Mouse (Mus musculus): ENCODE data around the gene R3hdm4. TPM values are rescaled to one million over a fixed set of nuclear protein-coding genes. Genes with fewer than 3 reads are reported as not detected.

R3hdm4 gene
- polyA plus RNA-seq, 1 experiment from 2014 or later = 131 TPM

- no peak overlapping the region for H3K4me2 ChIP-seq (replicated peaks; ENCODE audit: low read depth, low read length)
- 77% methylated on average over 10 of the region's 10 CpGs for WGBS
- H3K9me3 ChIP-seq (ENCODE audit: control insufficient read depth, low read length) = no peaks in the 10 kb centered on the region
- no peak overlapping the region for H3K4me3 ChIP-seq (ENCODE audit: low read depth, low read length)
- H3K27ac ChIP-seq (ENCODE audit: low read depth, low read length) = no peak overlapping the region
- H3K4me1 ChIP-seq (replicated peaks; ENCODE audit: control insufficient read depth, insufficient read depth, low read length) = peaks cover 11% of the 10 kb centered on the region; the same call in 1 of the 2 replicates
- DNase-seq (ENCODE audit: low spot score) (no peak), ATAC-seq (ENCODE audit: low FRiP score) (no peak)
- H3K36me3 ChIP-seq (ENCODE audit: control insufficient read depth, insufficient read depth, low read length) = peaks cover 4% of the 10 kb centered on the region; the same call in 1 of the 2 replicates
- H3K27me3 ChIP-seq (ENCODE audit: control insufficient read depth, insufficient read depth, low read length) = no peaks in the 10 kb centered on the region
- H3K9ac ChIP-seq (ENCODE audit: low read depth, low read length) = no peak overlapping the region
Observed at GRCm38 (mm10) chr10:79936284-79936910, 15.4 kb upstream of the R3hdm4 start.

GRCm38 (mm10) chr10:79934794-79935569 lies 14.0 kb upstream of the R3hdm4 start:
- no peak overlapping the region for H3K27ac ChIP-seq (ENCODE audit: low read depth, low read length)
- no peaks in the 10 kb centered on the region for H3K9me3 ChIP-seq (ENCODE audit: control insufficient read depth, low read length)
- H3K4me1 ChIP-seq (replicated peaks; ENCODE audit: control insufficient read depth, insufficient read depth, low read length) = peaks cover 17% of the 10 kb centered on the region; the same call in 1 of the 2 replicates
- no peaks in the 10 kb centered on the region for H3K27me3 ChIP-seq (ENCODE audit: control insufficient read depth, insufficient read depth, low read length)
- ATAC-seq (ENCODE audit: low FRiP score) = no peak
- peaks cover 4% of the 10 kb centered on the region; the same call in 1 of the 2 replicates for H3K36me3 ChIP-seq (ENCODE audit: control insufficient read depth, insufficient read depth, low read length)
- no peak overlapping the region for H3K9ac ChIP-seq (ENCODE audit: low read depth, low read length)
- no peak for DNase-seq (ENCODE audit: low spot score)
- 90% methylated on average over 16 of the region's 16 CpGs for WGBS
- no peak overlapping the region for H3K4me3 ChIP-seq (ENCODE audit: low read depth, low read length)
- H3K4me2 ChIP-seq (replicated peaks; ENCODE audit: low read depth, low read length) = no peak overlapping the region

GRCm38 (mm10) chr10:79934272-79934721 lies 13.3 kb upstream of the R3hdm4 start:
- ATAC-seq (ENCODE audit: low FRiP score) = no peak
- Histone ChIP-seq H3K9ac (ENCODE audit: low read depth, low read length) (no peak overlapping the region), H3K27ac (ENCODE audit: low read depth, low read length) (no peak overlapping the region), H3K4me1 (replicated peaks; ENCODE audit: control insufficient read depth, insufficient read depth, low read length) (peaks cover 17% of the 10 kb centered on the region; the same call in 1 of the 2 replicates), H3K36me3 (ENCODE audit: control insufficient read depth, insufficient read depth, low read length) (peaks cover 4% of the 10 kb centered on the region; the same call in 1 of the 2 replicates), H3K4me3 (ENCODE audit: low read depth, low read length) (no peak overlapping the region), H3K27me3 (ENCODE audit: control insufficient read depth, insufficient read depth, low read length) (no peaks in the 10 kb centered on the region), H3K4me2 (replicated peaks; ENCODE audit: low read depth, low read length) (no peak overlapping the region), H3K9me3 (ENCODE audit: control insufficient read depth, low read length) (no peaks in the 10 kb centered on the region)
- WGBS = 70% methylated on average over 13 of the region's 13 CpGs
- DNase-seq (ENCODE audit: low spot score) = no peak

DNA sequence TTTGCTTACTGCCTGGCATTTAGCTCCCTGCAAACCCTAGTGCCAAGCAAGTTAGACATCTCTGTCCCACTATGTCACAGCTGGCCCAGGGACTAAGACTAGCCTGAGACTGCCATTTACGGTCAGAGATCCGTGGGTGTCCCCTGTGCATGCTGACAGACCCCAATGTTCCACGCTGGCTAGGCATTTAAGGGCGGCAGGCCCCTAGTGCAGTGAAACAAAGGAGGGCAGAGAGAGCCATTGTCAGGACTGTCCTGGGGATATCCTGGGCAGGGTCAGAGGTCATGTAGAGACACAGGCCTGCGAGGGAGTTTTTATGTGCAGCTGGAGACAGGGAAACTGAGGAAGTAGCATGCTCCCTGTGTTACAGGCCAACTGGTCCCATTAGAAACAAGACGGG lies 12.9 kb upstream of the R3hdm4 start:
- 38% methylated on average over 6 of the region's 6 CpGs for WGBS
- Histone ChIP-seq H3K36me3 (ENCODE audit: control insufficient read depth, insufficient read depth, low read length) (peaks cover 4% of the 10 kb centered on the region; the same call in 1 of the 2 replicates), H3K4me2 (replicated peaks; ENCODE audit: low read depth, low read length) (no peak overlapping the region), H3K27me3 (ENCODE audit: control insufficient read depth, insufficient read depth, low read length) (no peaks in the 10 kb centered on the region), H3K4me3 (ENCODE audit: low read depth, low read length) (no peak overlapping the region), H3K4me1 (replicated peaks; ENCODE audit: control insufficient read depth, insufficient read depth, low read length) (peaks cover 20% of the 10 kb centered on the region), H3K9ac (ENCODE audit: low read depth, low read length) (no peak overlapping the region), H3K9me3 (ENCODE audit: control insufficient read depth, low read length) (no peaks in the 10 kb centered on the region), H3K27ac (ENCODE audit: low read depth, low read length) (no peak overlapping the region)
- no peak for DNase-seq (ENCODE audit: low spot score)
- ATAC-seq (ENCODE audit: low FRiP score) = no peak

GRCm38 (mm10) chr10:79933145-79933679 lies 12.2 kb upstream of the R3hdm4 start:
- no peak overlapping the region; the same call in 1 of the 2 replicates for H3K4me2 ChIP-seq (replicated peaks; ENCODE audit: low read depth, low read length)
- H3K36me3 ChIP-seq (ENCODE audit: control insufficient read depth, insufficient read depth, low read length) = peaks cover 4% of the 10 kb centered on the region; the same call in 1 of the 2 replicates
- no peaks in the 10 kb centered on the region for H3K27me3 ChIP-seq (ENCODE audit: control insufficient read depth, insufficient read depth, low read length)
- WGBS = 54% methylated on average over 9 of the region's 9 CpGs
- H3K9me3 ChIP-seq (ENCODE audit: control insufficient read depth, low read length) = no peaks in the 10 kb centered on the region
- DNase-seq (ENCODE audit: low spot score) = no peak
- H3K27ac ChIP-seq (ENCODE audit: low read depth, low read length) = no peak overlapping the region
- no peak overlapping the region for H3K9ac ChIP-seq (ENCODE audit: low read depth, low read length)
- no peak for ATAC-seq (ENCODE audit: low FRiP score)
- H3K4me3 ChIP-seq (ENCODE audit: low read depth, low read length) = no peak overlapping the region
- peaks cover 21% of the 10 kb centered on the region for H3K4me1 ChIP-seq (replicated peaks; ENCODE audit: control insufficient read depth, insufficient read depth, low read length)

GRCm38 (mm10) chr10:79932736-79933135 lies 11.7 kb upstream of the R3hdm4 start:
- ATAC-seq (ENCODE audit: low FRiP score) (no peak), DNase-seq (ENCODE audit: low spot score) (peak; percentile 47)
- 0 out of 2 replicates have a peak overlapping the region, but pooled peaks have one; percentile 4 for H3K4me3 ChIP-seq (ENCODE audit: low read depth, low read length)
- H3K4me1 ChIP-seq (replicated peaks; ENCODE audit: control insufficient read depth, insufficient read depth, low read length) = peaks cover 21% of the 10 kb centered on the region
- H3K27me3 ChIP-seq (ENCODE audit: control insufficient read depth, insufficient read depth, low read length) = no peaks in the 10 kb centered on the region
- H3K4me2 ChIP-seq (replicated peaks; ENCODE audit: low read depth, low read length) = no peak overlapping the region
- no peaks in the 10 kb centered on the region for H3K9me3 ChIP-seq (ENCODE audit: control insufficient read depth, low read length)
- WGBS = 12% methylated on average over 8 of the region's 8 CpGs
- H3K9ac ChIP-seq (ENCODE audit: low read depth, low read length) = no peak overlapping the region
- H3K27ac ChIP-seq (ENCODE audit: low read depth, low read length) = no peak overlapping the region
- peaks cover 4% of the 10 kb centered on the region; the same call in 1 of the 2 replicates for H3K36me3 ChIP-seq (ENCODE audit: control insufficient read depth, insufficient read depth, low read length)

DNA sequence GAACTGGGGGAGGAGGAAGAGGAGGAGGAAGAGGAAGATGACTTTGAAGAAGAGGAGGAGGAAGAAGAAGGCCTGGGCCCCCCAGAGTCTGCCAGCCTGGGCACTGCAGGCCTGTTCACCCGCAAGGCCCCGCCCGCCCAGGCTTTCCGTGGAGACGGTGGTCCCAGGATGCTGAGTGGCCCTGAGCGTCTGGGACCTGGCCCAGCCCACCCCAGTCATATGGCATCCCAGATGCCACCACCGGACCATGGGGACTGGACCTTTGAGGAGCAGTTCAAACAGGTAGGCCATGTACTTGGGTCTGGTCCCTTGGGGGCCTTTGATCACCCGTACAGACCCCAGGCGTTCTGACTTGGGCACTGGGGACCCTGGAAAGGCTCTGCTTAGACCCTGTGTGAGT lies 10.8 kb upstream of the R3hdm4 start:
- no peak for DNase-seq (ENCODE audit: low spot score)
- Histone ChIP-seq H3K4me2 (replicated peaks; ENCODE audit: low read depth, low read length) (no peak overlapping the region), H3K27me3 (ENCODE audit: control insufficient read depth, insufficient read depth, low read length) (no peaks in the 10 kb centered on the region), H3K27ac (ENCODE audit: low read depth, low read length) (no peak overlapping the region), H3K9me3 (ENCODE audit: control insufficient read depth, low read length) (no peaks in the 10 kb centered on the region), H3K9ac (ENCODE audit: low read depth, low read length) (no peak overlapping the region), H3K4me3 (ENCODE audit: low read depth, low read length) (no peak overlapping the region), H3K36me3 (ENCODE audit: control insufficient read depth, insufficient read depth, low read length) (peaks cover 4% of the 10 kb centered on the region; the same call in 1 of the 2 replicates), H3K4me1 (replicated peaks; ENCODE audit: control insufficient read depth, insufficient read depth, low read length) (peaks cover 21% of the 10 kb centered on the region)
- 79% methylated on average over 9 of the region's 9 CpGs for WGBS
- no peak for ATAC-seq (ENCODE audit: low FRiP score)

- no peak overlapping the region; the same call in 1 of the 2 replicates for H3K4me2 ChIP-seq (replicated peaks; ENCODE audit: low read depth, low read length)
- WGBS = 86% methylated on average over 16 of the region's 16 CpGs
- peaks cover 4% of the 10 kb centered on the region; the same call in 1 of the 2 replicates for H3K36me3 ChIP-seq (ENCODE audit: control insufficient read depth, insufficient read depth, low read length)
- peaks cover 27% of the 10 kb centered on the region for H3K4me1 ChIP-seq (replicated peaks; ENCODE audit: control insufficient read depth, insufficient read depth, low read length)
- no peaks in the 10 kb centered on the region for H3K9me3 ChIP-seq (ENCODE audit: control insufficient read depth, low read length)
- no peak for ATAC-seq (ENCODE audit: low FRiP score)
- peak overlapping the region; percentile 42; the same call in 1 of the 2 replicates for H3K27ac ChIP-seq (ENCODE audit: low read depth, low read length)
- no peak overlapping the region for H3K4me3 ChIP-seq (ENCODE audit: low read depth, low read length)
- H3K27me3 ChIP-seq (ENCODE audit: control insufficient read depth, insufficient read depth, low read length) = peaks cover 3% of the 10 kb centered on the region
- 0 out of 2 replicates have a peak overlapping the region, but pooled peaks have one; percentile 19 for H3K9ac ChIP-seq (ENCODE audit: low read depth, low read length)
- DNase-seq (ENCODE audit: low spot score) = no peak
Observed at GRCm38 (mm10) chr10:79930826-79931186, 9.8 kb upstream of the R3hdm4 start.
